ENCODE assay signal across 10 mouse cellular contexts in the genomic region with DNA sequence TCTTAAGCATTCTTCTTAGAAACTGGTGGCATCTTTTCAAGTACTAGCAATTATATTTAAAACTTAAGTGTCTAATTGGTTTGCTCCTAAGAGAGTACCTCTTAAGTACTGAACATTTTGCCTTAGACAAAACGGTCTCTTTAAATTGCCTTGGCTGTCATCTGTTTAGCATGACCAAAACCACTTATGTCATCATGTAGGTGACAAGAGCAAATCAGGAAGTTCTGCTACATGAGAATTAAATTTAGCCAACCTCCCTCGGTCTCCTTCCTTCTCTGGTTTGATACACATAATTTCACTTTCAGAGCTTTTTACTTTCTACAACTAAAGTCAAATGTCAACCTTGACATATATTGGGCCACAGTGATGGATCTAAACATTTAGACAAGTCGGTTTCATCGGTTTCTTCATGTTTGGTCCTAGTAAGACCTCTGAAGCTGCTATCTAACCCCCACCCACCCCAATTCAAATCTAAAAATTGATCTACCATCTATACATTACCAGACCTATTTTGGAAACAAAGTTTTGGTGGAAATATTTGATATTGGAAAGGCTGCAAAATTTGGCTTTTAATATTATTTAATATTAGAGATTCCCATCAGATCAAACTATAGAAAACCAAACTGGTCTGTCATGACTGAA. TPM values are rescaled to one million over a fixed set of nuclear protein-coding genes. Genes with fewer than 3 reads are reported as not detected.
A peak's percentile ranks its signal among the peaks of the same experiment; 100 is the strongest.
DNase-seq lines count a peak whose midpoint lies in the region; ATAC-seq lines count a peak whose summit lies in the region.
"Had no signal": no experiment of that assay in that cellular context is flagged by ENCODE, and none has a peak within 500 bp of the region (broad histone marks: within the 10 kb centered on the region; RNA-seq: fewer than 3 reads in every experiment).

No protein-coding gene starts in this region.

- H3K4me3 ChIP-seq in heart, embryonic 16.5 days (ENCODE audit: low read length), result peak overlapping the region; percentile 99
- H3K4me3 ChIP-seq in hindbrain, embryonic 16.5 days (ENCODE audit: low read length), result peak overlapping the region; percentile 89
- H3K4me3 ChIP-seq in midbrain, embryonic 15.5 days, result peak overlapping the region; percentile 95

- no peaks in the 10 kb centered on the region for H3K36me3 ChIP-seq in heart, embryonic 16.5 days (ENCODE audit: control insufficient read depth, insufficient read depth)
- no peaks in the 10 kb centered on the region for H3K36me3 ChIP-seq in hindbrain, embryonic 16.5 days (ENCODE audit: control insufficient read depth, insufficient read depth, low read length)
- no peaks in the 10 kb centered on the region for H3K36me3 ChIP-seq in midbrain, embryonic 15.5 days (replicated peaks)

- H3K27ac ChIP-seq in heart, embryonic 16.5 days (ENCODE audit: low read length), result 0 out of 2 replicates have a peak overlapping the region, but pooled peaks have one; percentile 39
- H3K27ac ChIP-seq in hindbrain, embryonic 16.5 days (ENCODE audit: low read depth, low read length), result no peak overlapping the region
- no peak overlapping the region for H3K27ac ChIP-seq in midbrain, embryonic 15.5 days

- no peak for ATAC-seq in heart, embryonic 16.5 days (replicated peaks; ENCODE audit: extremely low read depth, insufficient read depth, low FRiP score)
- ATAC-seq in activated CD4-positive, CD25-positive, alpha-beta regulatory T cell, adult 4 months, result peak; percentile 5
- no peak for ATAC-seq in hindbrain, embryonic 16.5 days
- ATAC-seq in midbrain, embryonic 15.5 days (replicated peaks), result no peak
- ATAC-seq: Patski had no signal

- H3K4me2 ChIP-seq in heart, embryonic 16.5 days (ENCODE audit: low read depth, low read length), result peak overlapping the region; percentile 82
- H3K4me2 ChIP-seq in hindbrain, embryonic 16.5 days (ENCODE audit: low read length), result peak overlapping the region; percentile 69
- peak overlapping the region; percentile 91 for H3K4me2 ChIP-seq in midbrain, embryonic 15.5 days

- DNase-seq in heart, adult 11 months, result no peak
- no peak for DNase-seq in cerebellum, postnatal 36 days
- no peak for DNase-seq in gastrocnemius, postnatal 14 days
- no peak for DNase-seq in adrenal gland, adult 8-10 months
- DNase-seq: kidney, adult 11 months had no signal

- H3K9me3 ChIP-seq in heart, embryonic 16.5 days (replicated peaks; ENCODE audit: control insufficient read depth, low read length), result no peaks in the 10 kb centered on the region
- H3K9me3 ChIP-seq in hindbrain, embryonic 16.5 days (ENCODE audit: control insufficient read depth, low read length), result no peaks in the 10 kb centered on the region
- no peaks in the 10 kb centered on the region for H3K9me3 ChIP-seq in midbrain, embryonic 15.5 days

- intact Hi-C loops in gastrocnemius, postnatal 14 days (cut with DNase I; ENCODE audit: low total_unique reads), result loop anchor here (10.0 kb wide), 1 partner anchor 48 kb away; a partner anchor contains a TSS

- peak overlapping the region; percentile 94 for H3K9ac ChIP-seq in heart, embryonic 16.5 days (ENCODE audit: low read length)
- H3K9ac ChIP-seq in hindbrain, embryonic 16.5 days (ENCODE audit: low read depth, low read length), result no peak overlapping the region
- no peak overlapping the region for H3K9ac ChIP-seq in midbrain, embryonic 15.5 days

- peaks cover 54% of the 10 kb centered on the region for H3K4me1 ChIP-seq in heart, embryonic 16.5 days (ENCODE audit: control insufficient read depth, insufficient read depth, low read length)
- peaks cover 32% of the 10 kb centered on the region for H3K4me1 ChIP-seq in hindbrain, embryonic 16.5 days (ENCODE audit: control insufficient read depth, insufficient read depth, low read depth, low read length)
- peaks cover 52% of the 10 kb centered on the region for H3K4me1 ChIP-seq in midbrain, embryonic 15.5 days

- H3K27me3 ChIP-seq in heart, embryonic 16.5 days (ENCODE audit: control insufficient read depth, insufficient read depth, low read length), result no peaks in the 10 kb centered on the region
- H3K27me3 ChIP-seq in hindbrain, embryonic 16.5 days (replicated peaks; ENCODE audit: control insufficient read depth, insufficient read depth, low read length), result no peaks in the 10 kb centered on the region
- H3K27me3 ChIP-seq in midbrain, embryonic 15.5 days (replicated peaks), result no peaks in the 10 kb centered on the region
- H3K27me3 ChIP-seq: Patski had no signal

- WGBS in heart, embryonic 16.5 days, result 48% methylated on average over 4 of the region's 4 CpGs
- WGBS in hindbrain, embryonic 16.5 days, result 71% methylated on average over 4 of the region's 4 CpGs
- WGBS in midbrain, embryonic 15.5 days, result 84% methylated on average over 4 of the region's 4 CpGs

RNA-seq across cellular contexts. Expression of a gene that starts 2.7 kb away (rescaled TPM):
- polyA plus RNA-seq in heart, embryonic 16.5 days (2015; fragmentation: Nextera tagmentation; extraction: Ambion mirVana), result 3.6 and 3.9 TPM in 2 replicates
- polyA plus RNA-seq in activated CD4-positive, CD25-positive, alpha-beta regulatory T cell, adult 4 months (2017; shearing (Covaris generic)), result 1 to 10 TPM; 5.0 to 7.9 TPM
- 4.5 and 5.5 TPM in 2 replicates for polyA plus RNA-seq in hindbrain, embryonic 16.5 days (2015; fragmentation: Nextera tagmentation; extraction: Ambion mirVana)
- 7.2 and 9.4 TPM in 2 replicates for polyA plus RNA-seq in midbrain, embryonic 15.5 days (2015; fragmentation: Nextera tagmentation; extraction: Ambion mirVana)
- total RNA-seq in gastrocnemius, postnatal 14 days (2021), result 1 to 10 TPM; 4.6 to 6.4 TPM
- 10 to 100 TPM in 3 of 4 experiments, 1 to 10 TPM in 1; 7.8 to 11.9 (median 11.2) TPM for total RNA-seq in adrenal gland, adult 8-10 months (2022)

RNA-seq across cellular contexts. Expression of a gene that starts 49.9 kb away (rescaled TPM):
- 7.7 and 10.4 TPM in 2 replicates for polyA plus RNA-seq in heart, embryonic 16.5 days (2015; fragmentation: Nextera tagmentation; extraction: Ambion mirVana)
- polyA plus RNA-seq in activated CD4-positive, CD25-positive, alpha-beta regulatory T cell, adult 4 months (2017; shearing (Covaris generic)), result 10 to 100 TPM; 19.1 to 20.7 TPM
- 2.1 and 2.5 TPM in 2 replicates for polyA plus RNA-seq in hindbrain, embryonic 16.5 days (2015; fragmentation: Nextera tagmentation; extraction: Ambion mirVana)
- 0.71 and 1.2 TPM in 2 replicates for polyA plus RNA-seq in midbrain, embryonic 15.5 days (2015; fragmentation: Nextera tagmentation; extraction: Ambion mirVana)
- total RNA-seq in gastrocnemius, postnatal 14 days (2021), result 1 to 10 TPM; 5.7 TPM
- total RNA-seq in adrenal gland, adult 8-10 months (2022), result 10 to 100 TPM; 34.4 to 41.2 (median 40.1) TPM
